Mouse (Mus musculus): ENCODE measurements around the gene Retreg3.

Gene Retreg3

DNA sequence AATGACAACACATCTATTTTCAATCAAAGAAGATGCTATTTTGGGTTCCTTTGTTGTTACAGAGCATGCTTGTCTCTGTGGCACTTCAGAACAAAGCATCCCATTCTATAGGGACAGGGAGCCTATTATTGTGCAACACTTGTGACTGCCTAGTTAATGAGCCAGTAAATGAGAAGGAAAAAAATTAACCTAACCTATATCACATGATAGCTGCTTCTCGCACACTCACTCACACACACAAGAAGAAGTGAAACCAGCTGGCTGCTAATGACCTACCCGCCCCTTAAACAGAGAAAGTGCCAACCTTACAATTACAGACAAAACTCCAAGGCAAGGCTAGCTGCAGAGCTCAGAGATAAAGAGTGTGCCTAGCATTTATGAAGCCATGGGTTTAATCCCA lies 4.1 kb downstream of the Retreg3 start:
- DNase-seq (ENCODE audit: low spot score) = no peak

- no peak for DNase-seq (ENCODE audit: low spot score)
Measured at GRCm38 (mm10) chr11:101112186-101112585, 7.5 kb downstream of the Retreg3 start.

- no peak for DNase-seq (ENCODE audit: low spot score)
Measured at GRCm38 (mm10) chr11:101111178-101111577, 8.5 kb downstream of the Retreg3 start.

DNA sequence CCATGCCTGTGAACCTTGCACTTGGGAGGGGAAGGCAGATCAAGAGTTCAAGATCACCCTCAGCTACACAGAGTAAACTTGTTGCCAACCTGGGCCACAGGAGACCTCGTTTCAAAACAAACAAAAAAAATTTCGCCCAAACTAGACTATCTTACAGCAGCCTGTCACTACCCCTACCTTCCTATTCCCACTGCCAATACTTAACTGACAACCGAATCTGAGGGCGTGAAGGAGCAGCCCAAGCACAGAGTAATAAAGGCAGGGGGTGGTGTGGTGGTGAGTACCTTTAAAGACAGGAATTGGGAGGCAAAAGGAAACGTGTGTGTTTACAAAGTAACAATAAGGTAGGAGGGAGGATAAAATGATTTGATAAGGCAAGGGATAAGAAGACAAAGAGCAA lies 9.0 kb downstream of the Retreg3 start:
- no peak for DNase-seq (ENCODE audit: low spot score)

DNA sequence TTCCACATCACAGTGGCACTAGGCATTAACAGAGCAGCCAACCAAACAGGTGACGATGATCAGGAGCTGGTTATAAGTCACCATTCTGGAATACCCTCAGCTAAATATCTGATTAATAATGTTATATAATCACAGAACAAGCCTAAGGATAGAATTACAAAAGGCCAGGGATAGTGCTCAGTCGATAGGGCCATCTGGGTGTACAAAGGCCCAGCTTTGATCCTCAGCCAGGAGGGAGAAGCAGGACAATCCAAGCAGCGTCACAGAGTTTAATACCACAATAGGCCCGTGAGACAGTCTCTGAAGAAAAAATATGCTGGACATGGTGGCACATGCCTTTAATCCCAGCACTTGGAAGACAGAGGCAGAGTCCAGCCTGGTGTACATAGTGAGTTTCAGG lies 10.3 kb downstream of the Retreg3 start:
- DNase-seq (ENCODE audit: low spot score) = no peak

- DNase-seq (ENCODE audit: low spot score) = peak; percentile 51
Measured at GRCm38 (mm10) chr11:101103011-101103410, 16.7 kb downstream of the Retreg3 start.

GRCm38 (mm10) chr11:101098231-101098630 lies 21.5 kb downstream of the Retreg3 start:
- DNase-seq (ENCODE audit: low spot score) = no peak

- peak; percentile 94 for DNase-seq (ENCODE audit: low spot score)
Measured at GRCm38 (mm10) chr11:101095314-101096024, 24.2 kb downstream of the Retreg3 start, which contains the start of gene Psmc3ip. Gene Psmc3ip (minus strand): TSS chr11:101095436.

- no peak for DNase-seq (ENCODE audit: low spot score)
Measured at GRCm38 (mm10) chr11:101094930-101095313, 24.8 kb downstream of the Retreg3 start.

DNA sequence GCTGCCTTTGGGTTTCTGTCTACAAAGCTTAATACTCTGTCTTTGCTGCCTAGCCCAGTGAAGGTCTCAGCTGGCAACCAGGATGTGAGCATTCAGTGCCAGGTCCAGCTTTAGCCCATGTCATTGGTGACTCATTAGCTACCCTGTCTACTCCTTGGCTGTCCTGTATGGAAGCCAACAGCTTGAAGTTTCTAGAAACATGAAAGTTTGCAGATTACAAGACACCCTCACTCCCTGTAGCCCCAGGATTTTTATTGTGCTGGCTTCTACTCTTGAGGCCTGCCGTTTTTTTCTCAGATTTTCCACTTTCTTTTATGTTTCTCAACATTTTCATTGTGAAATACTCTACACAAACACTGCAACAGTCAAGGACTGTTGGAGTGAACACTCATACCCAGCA lies 29.8 kb downstream of the Retreg3 start:
- no peak for DNase-seq (ENCODE audit: low spot score)

DNA sequence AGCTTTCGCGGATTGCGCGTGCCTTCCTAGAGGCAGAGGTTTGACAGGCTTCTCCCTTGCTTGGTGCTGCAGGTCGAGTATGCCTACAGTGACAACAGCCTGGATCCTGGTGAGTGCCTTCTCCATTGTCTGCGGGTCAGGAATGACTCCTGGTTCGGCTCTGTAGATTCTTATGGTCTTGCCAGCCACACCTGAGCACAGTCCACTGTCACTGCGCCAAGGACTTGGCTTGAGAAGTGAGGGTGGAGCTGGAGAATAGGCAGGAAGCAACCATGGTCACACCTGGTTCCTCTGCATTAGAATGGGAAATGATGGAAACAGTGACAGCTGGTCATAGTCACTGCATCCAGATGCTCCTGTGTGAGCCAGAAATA lies 32.0 kb downstream of the Retreg3 start:
- DNase-seq (ENCODE audit: low spot score) = no peak

DNA sequence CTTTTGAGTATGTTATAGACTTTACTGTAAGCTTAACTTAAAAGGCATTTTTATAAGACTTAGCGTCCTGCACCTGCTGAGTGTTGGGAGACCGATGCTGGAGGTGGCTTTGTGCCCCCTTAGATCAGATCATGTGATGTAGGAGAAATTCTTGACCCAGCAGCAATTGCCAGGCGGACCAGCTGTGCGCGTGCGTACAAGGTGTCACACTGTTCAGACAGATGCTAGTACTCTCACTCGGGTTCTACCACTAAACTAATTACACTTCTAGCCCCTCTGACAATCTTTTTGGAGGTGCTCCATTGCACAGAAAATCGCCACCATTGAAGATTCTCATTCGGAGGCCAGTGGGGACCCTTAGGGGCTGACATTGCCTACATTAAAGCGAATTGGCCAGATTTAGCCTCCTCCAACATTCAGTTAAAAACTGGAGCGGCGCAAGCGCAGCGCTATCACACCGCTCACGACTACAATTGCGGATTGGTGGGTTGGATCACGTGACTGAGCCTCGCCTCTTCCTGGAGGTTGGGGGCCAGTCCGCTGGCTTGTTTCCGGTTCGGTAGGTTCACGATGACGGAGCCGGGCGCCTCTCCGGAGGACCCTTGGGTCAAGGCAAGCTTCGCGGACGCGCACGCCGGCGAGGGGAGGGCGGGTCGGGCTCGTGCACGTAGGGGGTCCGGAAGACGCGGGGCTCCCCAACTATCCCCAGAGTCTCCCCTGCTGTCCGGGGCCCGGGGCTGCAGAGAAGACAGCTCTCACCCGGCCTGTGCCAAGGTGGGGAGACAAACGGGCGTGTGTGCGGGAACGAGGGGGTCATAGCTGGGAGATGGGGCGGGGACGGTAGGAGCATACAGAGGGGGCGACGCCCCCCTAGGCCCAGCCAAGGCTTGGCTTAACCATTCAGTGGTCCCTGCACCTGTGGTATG lies 32.7 kb downstream of the Retreg3 start, which contains the start of gene Mlx:
Mlx (plus strand) TSS at position 522 of the 926 bp plus-strand sequence.
- peak; percentile 93 for DNase-seq (ENCODE audit: low spot score)

DNA sequence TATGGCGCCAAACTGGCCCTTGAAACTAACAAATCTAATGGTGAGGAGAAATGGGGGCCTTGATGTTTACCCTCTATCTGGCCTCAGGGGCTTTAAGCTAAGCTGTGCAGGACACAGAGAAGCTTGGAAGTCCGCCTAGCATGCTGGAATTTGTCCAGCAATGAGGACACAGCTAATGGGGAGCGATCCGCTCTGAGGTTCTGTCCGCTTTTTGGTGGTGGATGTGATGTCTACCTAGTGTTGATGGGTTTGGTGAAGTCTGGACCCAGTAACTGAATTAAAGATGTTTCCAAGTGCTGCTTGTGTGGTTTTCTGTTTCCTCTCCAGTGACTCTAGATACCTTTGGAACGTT lies 33.4 kb downstream of the Retreg3 start:
- DNase-seq (ENCODE audit: low spot score) = no peak

DNA sequence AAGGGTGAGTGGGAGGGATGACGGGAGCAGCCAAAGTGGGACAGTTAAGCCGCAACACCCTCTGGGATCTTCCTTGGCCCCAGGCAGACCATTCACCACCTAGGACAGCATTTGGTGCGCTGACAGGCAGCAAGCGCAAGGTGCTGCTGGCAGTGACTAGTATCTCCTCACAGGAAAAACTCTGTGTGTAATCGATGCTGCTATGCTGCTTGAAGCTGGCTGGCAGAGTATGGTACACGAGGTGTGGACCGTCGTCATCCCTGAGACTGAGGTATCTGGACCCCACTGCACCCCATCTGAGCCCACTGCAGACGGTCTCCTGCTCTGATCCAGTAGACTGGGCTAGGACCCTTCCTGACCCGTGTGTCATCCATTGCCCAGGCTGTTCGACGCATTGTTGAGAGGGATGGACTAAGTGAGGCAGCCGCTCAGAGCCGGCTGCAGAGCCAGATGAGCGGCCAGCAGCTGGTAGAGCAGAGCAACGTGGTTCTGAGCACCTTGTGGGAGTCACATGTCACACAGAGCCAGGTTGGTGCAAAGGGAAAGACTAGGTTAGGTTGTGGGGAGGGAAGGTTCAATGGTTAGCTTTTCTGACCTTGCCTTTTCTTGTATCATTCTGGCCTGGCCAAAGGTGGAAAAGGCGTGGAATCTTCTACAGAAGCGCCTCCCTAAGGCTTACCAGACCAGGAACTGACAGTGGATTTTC lies 33.9 kb downstream of the Retreg3 start:
- DNase-seq (ENCODE audit: low spot score) = no peak

- DNase-seq (ENCODE audit: low spot score) = no peak
Measured at GRCm38 (mm10) chr11:101084811-101085210, 34.9 kb downstream of the Retreg3 start.

- no peak for DNase-seq (ENCODE audit: low spot score)
Measured at GRCm38 (mm10) chr11:101084246-101084645, 35.4 kb downstream of the Retreg3 start.

- no peak for DNase-seq (ENCODE audit: low spot score)
Measured at GRCm38 (mm10) chr11:101083083-101083697, 36.5 kb downstream of the Retreg3 start.

GRCm38 (mm10) chr11:101082208-101083082 lies 37.2 kb downstream of the Retreg3 start, which contains the start of gene Coasy:
Gene Coasy (plus strand): TSS chr11:101082565.
- peak; percentile 84 for DNase-seq (ENCODE audit: low spot score)

GRCm38 (mm10) chr11:101081659-101082058 lies 38.0 kb downstream of the Retreg3 start:
- no peak for DNase-seq (ENCODE audit: low spot score)

DNA sequence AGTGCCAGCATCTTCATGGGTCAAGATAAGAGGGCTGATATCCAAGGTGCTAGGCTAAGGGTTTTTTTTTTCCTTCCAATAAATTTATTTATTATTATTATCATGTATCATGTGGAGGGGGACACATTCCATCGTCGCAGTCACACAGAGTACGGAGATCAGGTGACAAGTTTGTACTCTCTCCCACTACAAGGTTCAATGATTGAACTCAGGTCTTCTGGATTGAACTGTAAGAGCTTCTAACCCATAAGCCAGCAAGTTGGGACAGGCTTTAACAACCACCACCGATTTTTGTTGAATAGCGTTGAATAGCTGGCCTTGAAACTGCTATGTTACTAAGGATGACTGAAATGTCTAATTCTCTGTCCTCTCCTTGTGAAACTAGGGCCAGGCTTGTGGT lies 39.3 kb downstream of the Retreg3 start:
- DNase-seq (ENCODE audit: low spot score) = no peak

DNA sequence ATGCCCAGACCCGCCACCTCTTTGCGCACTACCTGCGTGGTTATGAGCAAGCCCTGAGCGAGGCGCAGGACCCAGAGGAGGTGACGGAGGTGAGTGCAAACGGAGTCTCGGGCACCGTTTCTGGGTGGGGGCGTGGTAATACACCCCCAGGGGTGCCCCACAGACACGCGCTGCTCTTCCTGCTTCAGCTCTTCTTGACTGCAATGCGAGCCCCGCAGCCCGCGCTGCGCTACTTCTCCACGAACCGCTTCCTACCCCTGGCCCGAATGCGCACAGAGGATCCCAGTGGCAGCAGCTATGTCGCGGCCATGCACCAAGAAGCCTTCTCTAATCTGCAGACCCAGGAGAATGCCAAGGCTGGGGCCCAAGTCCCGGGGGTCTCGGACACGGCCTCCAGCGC lies 39.9 kb downstream of the Retreg3 start:
- no peak for DNase-seq (ENCODE audit: low spot score)

Data from urinary bladder, postnatal 14 days (tissue).